Mouse (Mus musculus): ENCODE measurements at regions not wholly inside any gene's neighbourhood (a gene's known extent, or its start where the extent isn't known, plus 50 kb on each side); places are given as distances from the start of the nearest gene placed in this dataset.

DNA sequence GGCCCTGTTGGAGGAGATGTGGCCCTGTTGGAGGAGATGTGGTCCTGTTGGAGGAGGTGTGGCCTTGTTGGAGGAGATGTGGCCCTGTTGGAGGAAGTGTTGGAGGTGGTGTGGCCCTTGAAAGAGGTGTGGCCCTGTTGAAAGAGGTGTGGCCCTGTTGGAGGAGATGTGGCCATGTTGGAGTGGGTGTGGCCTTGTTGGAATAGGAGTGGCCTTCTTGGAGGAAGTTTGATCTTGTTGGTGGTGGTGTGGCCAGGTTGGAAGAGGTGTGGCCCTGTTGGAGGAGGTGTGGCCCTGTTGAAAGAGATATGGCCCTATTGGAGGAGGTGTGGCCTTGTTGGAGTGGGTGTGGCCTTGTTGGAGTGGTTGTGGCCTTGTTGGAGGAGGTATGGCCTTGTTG lies 220.3 kb downstream of the Cryba4 start:
- no peak for DNase-seq

DNA sequence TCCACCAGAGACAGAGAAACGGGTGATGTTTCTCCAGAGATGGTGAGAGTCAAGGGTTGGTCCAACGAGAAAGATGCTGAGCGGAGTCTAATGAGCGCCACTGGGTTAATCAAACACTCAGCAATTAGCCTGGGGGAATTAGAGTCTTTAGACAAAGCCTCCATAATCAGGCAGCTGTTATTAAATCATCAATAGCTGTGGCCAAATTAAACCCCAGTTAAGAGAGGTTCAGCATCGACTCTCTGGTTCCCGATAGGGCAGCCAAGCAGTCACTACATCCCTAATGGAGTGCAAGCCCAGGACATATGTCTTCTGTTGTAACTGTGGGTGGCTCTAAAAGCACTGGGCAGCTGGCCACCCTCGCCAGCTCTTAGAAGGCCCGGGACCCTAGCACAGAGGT lies 216.9 kb downstream of the Cryba4 start:
- DNase-seq, result no peak

DNA sequence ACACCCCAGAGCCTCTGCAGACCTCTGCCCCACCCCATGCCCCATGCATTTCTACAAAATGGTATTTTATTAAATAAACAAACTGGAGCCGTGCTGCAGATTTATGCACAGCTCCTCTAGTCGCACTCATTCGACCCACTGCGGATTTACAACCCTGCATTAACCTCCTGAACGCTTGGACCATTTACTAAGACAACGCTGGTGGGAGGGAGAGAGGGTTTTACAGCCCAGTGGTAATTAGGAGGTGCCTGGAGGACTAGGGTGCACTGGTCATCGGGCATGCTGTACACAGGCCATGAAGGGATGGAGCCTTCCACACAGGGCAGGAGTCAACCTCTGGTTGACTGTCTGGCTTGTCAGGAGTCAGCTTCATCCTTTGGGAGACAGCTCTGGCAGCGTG lies 215.2 kb downstream of the Cryba4 start:
- DNase-seq, result no peak

GRCm38 (mm10) chr5:112039645-112040372 lies 212.5 kb downstream of the Cryba4 start:
- no peak for DNase-seq

GRCm38 (mm10) chr5:112040678-112041077 lies 211.6 kb downstream of the Cryba4 start:
- DNase-seq, result no peak

DNA sequence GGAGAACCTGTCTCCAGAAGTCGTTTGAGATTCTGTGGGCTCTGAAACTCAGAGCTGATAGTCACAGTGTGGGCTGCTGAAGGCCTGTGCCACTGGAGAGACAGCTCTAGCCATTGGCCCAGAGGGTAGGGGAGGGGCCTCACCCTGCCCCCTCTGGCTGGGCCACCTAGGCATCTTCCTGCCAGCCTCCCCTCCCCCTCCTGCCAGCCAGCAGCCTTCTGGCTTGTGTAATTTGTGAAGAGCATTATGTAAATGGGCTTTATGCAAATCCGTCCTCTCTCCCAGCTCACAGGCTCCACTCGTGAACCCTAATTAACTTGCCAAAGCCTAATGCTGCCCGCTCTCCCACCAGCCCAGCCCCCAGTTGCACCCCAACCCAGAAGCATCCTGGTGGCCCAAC lies 211.0 kb downstream of the Cryba4 start:
- DNase-seq, result no peak

GRCm38 (mm10) chr5:112042236-112042635 lies 210.1 kb downstream of the Cryba4 start:
- DNase-seq, result no peak

DNA sequence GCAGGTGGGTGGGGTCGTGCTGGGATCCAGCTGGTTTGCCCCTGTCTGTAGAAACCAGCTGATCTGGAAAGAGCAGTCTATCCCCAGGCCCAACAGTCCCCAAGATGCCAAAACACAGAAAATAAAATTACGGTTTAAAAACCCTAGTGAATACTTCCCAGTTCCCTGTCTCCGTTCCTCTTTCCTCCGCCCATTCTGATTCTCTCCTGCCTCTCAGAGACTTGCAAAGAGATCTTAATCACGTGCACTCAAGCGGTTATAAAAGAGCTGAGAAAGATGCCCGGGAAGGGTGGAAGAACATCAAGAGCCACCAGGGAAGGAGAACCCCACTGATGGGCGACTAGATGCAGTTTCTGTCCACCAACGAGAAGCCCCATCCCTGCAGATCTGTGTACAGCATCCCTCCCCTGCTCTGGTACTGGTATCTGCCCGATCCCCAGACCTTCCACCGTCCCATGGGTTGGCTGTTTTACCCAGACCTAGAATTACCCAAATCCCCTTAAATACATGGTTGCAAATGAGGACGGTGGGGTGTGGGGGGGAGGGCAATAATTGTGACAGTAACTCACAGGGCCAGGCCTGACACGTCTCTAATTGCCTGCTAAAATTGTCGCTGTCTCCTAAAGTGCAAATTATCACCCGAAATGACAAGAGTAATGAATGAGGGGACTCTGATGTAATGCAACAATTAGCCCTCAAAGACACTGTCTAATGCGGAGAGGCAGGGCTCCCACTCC lies 202.1 kb downstream of the Cryba4 start:
- no peak for DNase-seq

DNA sequence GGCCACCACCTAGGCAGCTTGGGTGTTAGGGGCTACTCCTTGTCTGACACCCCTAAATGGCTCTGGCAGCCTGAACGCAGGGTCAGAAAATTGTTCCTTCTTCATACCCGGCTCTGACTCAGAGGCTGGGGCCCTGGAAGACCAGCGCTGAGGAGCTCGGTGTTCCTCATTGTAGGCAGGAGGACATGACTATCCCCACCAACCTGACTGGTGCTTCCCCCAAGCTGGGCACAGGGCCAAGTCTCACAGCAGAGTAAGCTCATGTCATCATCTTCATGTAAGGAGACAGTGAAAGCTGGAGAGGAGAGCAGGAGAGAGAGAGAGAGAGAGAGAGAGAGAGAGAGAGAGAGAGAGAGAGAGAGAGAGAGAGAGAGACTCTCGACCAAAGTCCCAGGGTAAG lies 201.4 kb downstream of the Cryba4 start:
- DNase-seq, result no peak

- DNase-seq, result no peak
Observed at GRCm38 (mm10) chr5:112051786-112052185, 200.5 kb downstream of the Cryba4 start.

- DNase-seq, result peak; percentile 49
Observed at GRCm38 (mm10) chr5:112053600-112054155, 198.6 kb downstream of the Cryba4 start.

GRCm38 (mm10) chr5:112055018-112055417 lies 197.3 kb downstream of the Cryba4 start:
- no peak for DNase-seq

DNA sequence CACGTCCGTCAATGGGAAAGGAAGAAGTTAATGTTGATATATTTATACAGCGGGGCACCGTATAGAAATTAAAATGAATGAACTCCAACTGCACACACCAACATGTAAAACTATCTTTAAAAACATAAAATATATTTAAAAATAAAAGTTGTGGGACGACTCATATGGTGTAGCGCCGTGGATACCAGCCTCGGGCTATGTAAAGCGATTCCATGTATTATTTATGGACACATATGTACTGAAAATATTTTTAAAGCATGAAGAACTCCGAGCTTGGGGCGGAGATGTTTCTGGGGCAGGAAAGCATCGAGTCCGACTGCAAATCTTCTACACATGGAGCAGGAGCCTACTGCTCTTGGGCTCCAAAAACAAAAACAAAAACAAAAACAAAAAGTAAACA lies 182.4 kb downstream of the Cryba4 start:
- no peak for DNase-seq

- no peak for DNase-seq
Observed at GRCm38 (mm10) chr5:112072456-112072855, 179.9 kb downstream of the Cryba4 start.

DNA sequence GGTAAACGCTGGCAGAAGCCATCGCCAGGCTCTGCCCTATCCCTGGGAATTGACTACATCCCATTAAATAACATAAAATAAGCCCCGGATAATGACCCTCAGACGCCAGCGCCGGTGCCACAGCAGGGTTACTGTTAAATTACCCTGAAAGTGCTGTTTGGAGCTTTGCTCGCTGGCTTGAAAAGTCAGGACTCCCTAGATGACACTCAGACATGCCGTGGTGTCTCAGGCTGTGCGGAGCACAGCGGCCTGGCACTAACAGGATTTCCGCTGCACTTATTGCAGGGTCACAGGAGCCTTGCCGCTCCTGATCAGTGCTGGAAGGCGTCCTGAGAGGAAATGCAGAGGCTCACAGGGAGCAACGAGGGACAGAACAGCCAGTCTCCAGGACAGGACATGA lies 175.2 kb downstream of the Cryba4 start:
- DNase-seq, result no peak

DNA sequence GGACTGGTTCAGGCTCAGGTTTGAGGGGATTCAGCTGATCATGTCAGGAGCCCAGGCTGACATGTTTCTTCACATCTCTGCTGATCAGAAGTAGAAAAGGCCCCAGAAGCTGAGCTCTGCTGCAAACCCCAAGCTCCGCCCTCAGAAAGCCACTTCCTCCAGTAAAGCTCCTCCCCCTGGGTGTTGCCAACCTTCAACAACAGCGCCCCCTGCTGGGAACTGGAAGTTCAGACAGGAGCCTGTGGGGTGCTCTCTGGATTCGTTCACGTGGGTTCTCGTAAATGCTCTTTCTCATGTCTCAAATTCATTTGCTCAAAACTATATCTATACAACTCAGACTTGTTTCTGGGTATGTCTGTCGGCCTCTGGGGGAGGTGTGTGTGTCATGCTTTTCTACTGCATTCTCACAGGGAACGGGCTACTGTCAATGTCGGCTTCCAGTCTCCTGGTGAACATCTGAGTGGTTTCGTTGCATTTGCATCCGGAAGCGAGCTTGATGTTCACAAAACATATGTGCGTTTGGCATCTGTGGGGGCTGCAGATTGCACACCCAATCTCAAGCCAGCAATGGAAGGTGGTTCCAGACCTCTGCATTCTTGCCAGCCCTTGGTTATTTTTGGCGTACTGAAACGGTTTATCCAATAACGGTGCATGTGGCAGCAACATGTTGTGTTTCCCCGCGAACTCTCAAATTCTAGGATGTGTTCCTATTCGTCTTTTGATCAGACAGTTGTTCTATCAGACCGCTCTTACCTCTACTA lies 174.3 kb downstream of the Cryba4 start:
- peak; percentile 28 for DNase-seq

GRCm38 (mm10) chr5:112081006-112081405 lies 171.3 kb downstream of the Cryba4 start:
- no peak for DNase-seq

DNA sequence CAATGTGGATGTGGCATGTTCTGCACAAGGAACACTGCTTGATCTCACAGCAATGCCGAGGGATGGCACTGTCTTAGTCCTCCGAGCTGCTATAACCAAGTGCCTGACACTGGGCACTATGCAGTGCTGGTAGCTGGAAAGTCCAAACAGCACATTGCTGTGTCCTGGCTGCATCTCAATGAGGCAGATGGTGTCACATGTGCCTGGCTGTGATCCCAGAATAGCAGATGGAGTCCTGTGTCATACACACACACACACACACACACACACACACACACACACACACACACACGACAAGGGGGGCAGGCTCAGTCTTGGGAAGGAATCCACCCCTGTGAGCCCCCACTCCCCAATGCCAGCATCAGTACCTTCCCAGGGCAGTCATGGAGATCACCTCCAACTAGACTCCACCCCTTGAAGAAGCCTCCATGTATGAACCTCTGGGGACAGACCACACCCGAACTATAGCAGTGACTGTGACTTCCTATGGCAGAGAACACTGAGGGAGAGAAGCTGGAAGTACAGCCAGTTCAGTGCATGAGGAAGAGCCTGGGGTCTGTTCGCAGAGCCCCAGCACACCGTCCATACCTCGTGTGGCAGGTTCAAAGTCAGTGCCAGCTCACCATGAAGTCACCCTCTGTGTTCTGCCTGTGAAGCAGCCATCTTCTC lies 160.3 kb downstream of the Cryba4 start:
- peak; percentile 9 for DNase-seq

DNA sequence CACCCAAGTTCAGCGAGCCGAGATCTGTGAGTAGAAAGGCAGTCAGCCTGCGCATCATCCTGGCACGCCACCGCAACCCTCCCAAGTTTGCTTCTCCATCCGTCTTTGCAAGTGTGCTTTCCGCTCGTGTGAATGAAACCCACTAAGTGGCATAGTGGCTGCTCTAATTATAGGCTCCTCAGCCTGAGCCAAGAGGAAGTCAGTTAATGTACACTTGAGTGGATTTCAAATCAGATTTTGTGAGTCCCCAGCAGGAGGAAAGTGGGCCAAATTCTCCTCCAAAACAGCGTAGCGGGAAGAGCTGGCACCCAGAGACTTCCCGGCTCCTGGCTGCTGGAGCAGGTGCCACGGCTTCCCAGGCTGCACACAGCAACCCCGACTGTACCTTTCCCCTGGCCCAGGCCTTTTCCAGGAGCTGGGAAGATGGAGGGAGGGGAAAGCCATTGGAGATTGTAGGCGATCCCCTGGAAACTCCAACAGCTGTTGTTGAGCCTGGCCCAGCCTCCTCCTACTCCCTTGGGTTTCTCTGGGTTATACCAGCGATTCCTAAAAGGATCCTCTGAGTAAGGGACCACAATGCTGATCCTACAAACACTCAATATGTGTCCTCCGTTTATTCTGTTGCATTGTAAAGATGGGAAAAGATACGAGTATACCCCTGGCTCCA lies 158.3 kb downstream of the Cryba4 start:
- no peak for DNase-seq

DNA sequence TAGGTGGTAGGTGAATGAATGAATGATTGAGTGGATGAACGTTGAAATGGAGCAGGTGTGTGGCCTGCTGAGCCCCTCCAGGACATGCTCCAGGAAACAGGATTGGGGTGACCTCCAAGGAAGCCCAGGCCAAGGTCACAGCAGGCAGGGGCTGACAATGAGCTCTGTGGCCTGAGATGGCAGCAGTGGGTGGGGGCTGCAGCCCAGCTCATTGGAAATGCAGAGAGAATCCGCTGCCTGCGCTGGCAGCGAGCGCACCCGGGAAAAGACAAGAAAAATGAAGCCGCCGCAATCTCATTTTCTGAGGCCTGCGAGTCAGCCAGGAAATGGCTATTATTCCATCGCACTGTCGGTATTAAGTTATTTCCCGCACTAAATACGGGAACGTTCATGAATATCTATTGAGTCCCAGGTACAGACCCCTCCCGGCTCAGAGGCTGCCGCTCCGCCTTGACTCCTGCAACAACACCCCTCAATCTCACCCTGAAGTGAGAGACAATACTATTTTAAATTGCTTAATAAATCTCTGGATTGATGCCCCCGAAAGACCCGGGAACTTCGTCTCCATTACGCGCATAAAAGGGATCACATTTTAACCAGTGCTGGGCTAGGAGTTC lies 153.7 kb downstream of the Cryba4 start:
- DNase-seq, result no peak

DNA sequence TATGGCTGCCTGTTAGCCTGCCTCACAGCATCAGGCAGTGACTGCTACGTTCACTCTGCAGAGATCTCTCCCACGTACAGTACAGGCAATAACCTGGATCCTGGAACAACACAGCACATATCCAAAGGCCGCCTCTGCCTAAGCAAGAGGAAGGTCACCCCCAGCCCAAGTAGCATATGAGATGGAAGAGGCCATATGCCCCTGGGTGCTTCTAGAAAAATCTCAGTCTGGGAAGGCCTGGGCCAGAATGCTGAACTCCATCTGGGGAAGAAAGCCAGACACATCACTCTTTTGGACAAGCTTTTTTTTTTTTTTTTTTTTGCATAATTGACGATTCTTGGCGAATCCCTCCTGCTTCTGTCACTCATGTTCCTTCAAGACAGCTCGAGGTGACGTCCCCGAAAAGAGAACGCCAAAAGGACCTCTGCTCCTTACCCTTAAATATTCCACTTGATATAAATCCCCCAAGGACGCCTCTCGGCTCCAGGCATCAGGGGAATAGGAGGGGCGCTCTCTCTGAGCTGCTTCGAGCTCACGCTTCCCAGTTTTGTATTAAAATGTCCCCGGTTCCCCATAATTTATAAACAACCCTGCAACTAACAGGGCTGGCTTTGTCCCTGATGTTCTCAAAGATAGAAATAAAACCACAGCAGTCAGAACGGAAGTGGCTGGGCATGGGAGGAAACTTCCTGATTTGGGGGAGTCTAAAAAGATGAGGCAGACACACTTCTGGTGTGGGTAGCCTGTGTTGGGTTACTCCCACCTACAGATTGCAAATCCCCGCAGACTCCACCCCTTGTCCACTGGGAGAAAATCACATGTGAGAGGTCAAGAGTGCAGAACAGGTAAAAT lies 150.4 kb downstream of the Cryba4 start:
- peak; percentile 24 for DNase-seq

All from lung, postnatal 36 days (tissue).